Comparison of ENCODE assay signal across 27 mouse cellular contexts in genomic region chr9:101057156-101057555, GRCm38 (mm10). TPM values are rescaled to one million over a fixed set of nuclear protein-coding genes. Genes with fewer than 3 reads are reported as not detected.
A peak's percentile ranks its signal among the peaks of the same experiment; 100 is the strongest.
DNase-seq lines count a peak whose midpoint lies in the region; ATAC-seq and TF ChIP-seq lines count a peak whose summit lies in the region.
"Had no signal": no experiment of that assay in that cellular context is flagged by ENCODE, and none has a peak within 500 bp of the region (broad histone marks: within the 10 kb centered on the region; RNA-seq: fewer than 3 reads in every experiment).

No protein-coding gene starts in this region.

- no peak overlapping the region for H3K4me3 ChIP-seq in heart, embryonic 12.5 days
- no peak overlapping the region for H3K4me3 ChIP-seq in intestine, postnatal 0 days (ENCODE audit: low read depth, low read length)
- H3K4me3 ChIP-seq in forebrain, embryonic 14.5 days (ENCODE audit: low read depth, low read length) = no peak overlapping the region
- H3K4me3 ChIP-seq: embryonic facial prominence, embryonic 10.5 days; embryonic facial prominence, embryonic 13.5 days; erythroblast, embryonic 14.5 days; forebrain, embryonic 12.5 days; heart, embryonic 13.5 days had no signal

- no peak overlapping the region for H3K27ac ChIP-seq in heart, embryonic 12.5 days (ENCODE audit: poor library complexity, severe bottlenecking)
- H3K27ac ChIP-seq in intestine, postnatal 0 days (ENCODE audit: low read depth, low read length) = no peak overlapping the region
- H3K27ac ChIP-seq in forebrain, embryonic 14.5 days (ENCODE audit: low read depth, low read length) = no peak overlapping the region
- H3K27ac ChIP-seq: embryonic facial prominence, embryonic 10.5 days; embryonic facial prominence, embryonic 13.5 days; forebrain, embryonic 12.5 days; heart, embryonic 13.5 days; hindbrain, embryonic 14.5 days; hindbrain, postnatal 0 days had no signal

- no peak for ATAC-seq in heart, embryonic 12.5 days (ENCODE audit: insufficient number of reproducible peaks, low FRiP score)
- peak; percentile 5; the same call in 1 of the 2 replicates for ATAC-seq in intestine, postnatal 0 days
- ATAC-seq in forebrain, embryonic 14.5 days = no peak
- ATAC-seq: forebrain, embryonic 16.5 days; hindbrain, postnatal 0 days; inflammation-experienced regulatory T-cells, adult 6 months had no signal

- no peak overlapping the region for H3K9ac ChIP-seq in heart, embryonic 12.5 days
- no peak overlapping the region for H3K9ac ChIP-seq in intestine, postnatal 0 days (ENCODE audit: low read depth, low read length)
- H3K9ac ChIP-seq in forebrain, embryonic 14.5 days (ENCODE audit: low read length) = no peak overlapping the region
- H3K9ac ChIP-seq: embryonic facial prominence, embryonic 13.5 days; forebrain, embryonic 12.5 days; heart, embryonic 13.5 days; hindbrain, embryonic 14.5 days had no signal

- no peaks in the 10 kb centered on the region for H3K27me3 ChIP-seq in heart, embryonic 12.5 days (replicated peaks)
- no peaks in the 10 kb centered on the region for H3K27me3 ChIP-seq in intestine, postnatal 0 days (replicated peaks; ENCODE audit: control insufficient read depth, insufficient read depth, low read length)
- H3K27me3 ChIP-seq in forebrain, embryonic 14.5 days (replicated peaks; ENCODE audit: control insufficient read depth, insufficient read depth, low read length) = no peaks in the 10 kb centered on the region
- H3K27me3 ChIP-seq: embryonic facial prominence, embryonic 13.5 days; forebrain, embryonic 12.5 days; heart, embryonic 13.5 days had no signal

- 92% methylated on average over 4 of the region's 4 CpGs for WGBS in heart, embryonic 12.5 days
- 89% methylated on average over 4 of the region's 4 CpGs for WGBS in intestine, postnatal 0 days
- 99% methylated on average over 4 of the region's 4 CpGs for WGBS in forebrain, embryonic 14.5 days

- peak; percentile 69 for DNase-seq in heart, adult 11 months
- peak; percentile 15 for DNase-seq in thymus, postnatal 4 days
- DNase-seq in thymus, postnatal 36 days = no peak
- DNase-seq in cerebellum, adult 18-20 months = no peak
- no peak for DNase-seq in gastrocnemius, postnatal 36 days
- no peak for DNase-seq in forebrain, embryonic 14.5 days (ENCODE audit: low spot score)
- DNase-seq: adrenal gland, postnatal 10 days; adrenal gland, postnatal 36 days; cerebellum, adult 2 months; cerebellum, adult 9-11 months; cerebellum, postnatal 25 days; embryo, embryonic 11 days; gastrocnemius, postnatal 10 days; heart, adult 18-20 months; heart, postnatal 14 days; heart, postnatal 4 days had no signal

- TF ChIP-seq CTCF in intestine, postnatal 0 days (IDR thresholded peaks at IDR 0.05; ENCODE audit: low read depth) = no peak

- no peaks in the 10 kb centered on the region for H3K4me1 ChIP-seq in heart, embryonic 12.5 days (replicated peaks)
- H3K4me1 ChIP-seq in intestine, postnatal 0 days (replicated peaks; ENCODE audit: control insufficient read depth, insufficient read depth, low read length) = no peaks in the 10 kb centered on the region
- H3K4me1 ChIP-seq in forebrain, embryonic 14.5 days (ENCODE audit: control insufficient read depth, insufficient read depth, low read length) = no peaks in the 10 kb centered on the region
- H3K4me1 ChIP-seq: embryonic facial prominence, embryonic 13.5 days; heart, embryonic 13.5 days had no signal

- intact Hi-C loops in gastrocnemius, postnatal 36 days (cut with DNase I) = no loop called here

- H3K4me2 ChIP-seq in heart, embryonic 12.5 days = no peak overlapping the region
- no peak overlapping the region for H3K4me2 ChIP-seq in intestine, postnatal 0 days (replicated peaks; ENCODE audit: low read depth)
- no peak overlapping the region for H3K4me2 ChIP-seq in forebrain, embryonic 14.5 days (ENCODE audit: low read length)
- H3K4me2 ChIP-seq: embryonic facial prominence, embryonic 13.5 days; forebrain, embryonic 12.5 days; heart, embryonic 13.5 days; hindbrain, embryonic 14.5 days had no signal

- H3K36me3 ChIP-seq in heart, embryonic 12.5 days = no peaks in the 10 kb centered on the region
- no peaks in the 10 kb centered on the region for H3K36me3 ChIP-seq in intestine, postnatal 0 days (ENCODE audit: control insufficient read depth, insufficient read depth)
- H3K36me3 ChIP-seq in forebrain, embryonic 14.5 days (ENCODE audit: control insufficient read depth, insufficient read depth, low read length) = no peaks in the 10 kb centered on the region
- H3K36me3 ChIP-seq: embryonic facial prominence, embryonic 10.5 days; embryonic facial prominence, embryonic 13.5 days; forebrain, embryonic 12.5 days; heart, embryonic 13.5 days had no signal

- H3K9me3 ChIP-seq in heart, embryonic 12.5 days (replicated peaks) = peaks cover 3% of the 10 kb centered on the region; the same call in 1 of the 2 replicates
- no peaks in the 10 kb centered on the region for H3K9me3 ChIP-seq in intestine, postnatal 0 days (ENCODE audit: control insufficient read depth)
- no peaks in the 10 kb centered on the region for H3K9me3 ChIP-seq in forebrain, embryonic 14.5 days (replicated peaks; ENCODE audit: control insufficient read depth, low read length)
- H3K9me3 ChIP-seq: embryonic facial prominence, embryonic 13.5 days; forebrain, embryonic 12.5 days; heart, embryonic 13.5 days had no signal

RNA-seq across cellular contexts. Expression of gene Msl2, which starts 16.7 kb away (rescaled TPM):
- 5.3 and 6.0 TPM in 2 replicates for polyA plus RNA-seq in heart, embryonic 12.5 days (2016; fragmentation: Nextera tagmentation; extraction: Ambion mirVana)
- 4.6 and 5.6 TPM in 2 replicates for polyA plus RNA-seq in intestine, postnatal 0 days (2015; fragmentation: Nextera tagmentation; extraction: Ambion mirVana)
- 10 to 100 TPM; 19.6 to 27.2 TPM for total RNA-seq in gastrocnemius, postnatal 36 days (2021)
- polyA plus RNA-seq in forebrain, embryonic 14.5 days (2014; fragmentation: Nextera tagmentation; extraction: Ambion mirVana) = 6.1 and 8.4 TPM in 2 replicates

RNA-seq across cellular contexts. Expression of gene Pccb, which starts 22.5 kb away (rescaled TPM):
- 21.6 TPM in 2 replicates for polyA plus RNA-seq in heart, embryonic 12.5 days (2016; fragmentation: Nextera tagmentation; extraction: Ambion mirVana)
- polyA plus RNA-seq in intestine, postnatal 0 days (2015; fragmentation: Nextera tagmentation; extraction: Ambion mirVana) = 30.4 and 31.2 TPM in 2 replicates
- total RNA-seq in gastrocnemius, postnatal 36 days (2021) = 10 to 100 TPM; 52.6 to 58.4 TPM
- polyA plus RNA-seq in forebrain, embryonic 14.5 days (2014; fragmentation: Nextera tagmentation; extraction: Ambion mirVana) = 20.4 and 23.7 TPM in 2 replicates

Comparison
In these comparisons a context has a peak if more than half of its experiments do, and no peak if none do; other contexts are left out.
1. DNase-seq: peak in heart, adult 11 months (single experiment) and thymus, postnatal 4 days (single experiment); none in thymus, postnatal 36 days (0 of 2), cerebellum, adult 18-20 months (0 of 2), gastrocnemius, postnatal 36 days (0 of 2) and forebrain, embryonic 14.5 days (single experiment).